Mouse (Mus musculus) forebrain, embryonic 11.5 days (tissue): ENCODE data around the gene Dynll1. TPM values are rescaled to one million over a fixed set of nuclear protein-coding genes. Genes with fewer than 3 reads are reported as not detected.

ENCODE experiments used
- ATAC-seq: fragments of 200-750 bp; cut with Nextera tagmentation; replicated peaks from 2 replicates; pipeline ENCODE4 v1.8.0; 2017; ENCODE audit warnings: moderate TSS enrichment; ENCODE audit not compliant: low FRiP score
- DNase-seq: peaks from one replicate; pipeline ENCODE4 v3.0.0-alpha.2; 2017; ENCODE audit warnings: low spot score
- H3K27ac ChIP-seq: fragments of 300-500 bp; sonication (generic); 2 replicates; pipeline ENCODE4 v1.5.1; 2014; ENCODE audit warnings: low read depth, low read length
- H3K27me3 ChIP-seq: fragments of 300-500 bp; sonication (generic); 2 replicates; pipeline ENCODE4 v1.6.1; 2014; ENCODE audit warnings: mild to moderate bottlenecking, low read length, mixed read lengths; ENCODE audit not compliant: control insufficient read depth, insufficient read depth
- H3K36me3 ChIP-seq: fragments of 300-500 bp; sonication (generic); 2 replicates; pipeline ENCODE4 v1.6.1; 2014; ENCODE audit warnings: mild to moderate bottlenecking, low read length, moderate library complexity, mixed read lengths; ENCODE audit not compliant: control insufficient read depth, insufficient read depth
- H3K4me1 ChIP-seq: fragments of 300-500 bp; sonication (generic); replicated peaks from 2 replicates; pipeline ENCODE4 v1.6.1; 2014; ENCODE audit warnings: low read length, mixed read lengths; ENCODE audit not compliant: control insufficient read depth, insufficient read depth
- H3K4me2 ChIP-seq: fragments of 300-500 bp; sonication (generic); 2 replicates; pipeline ENCODE4 v1.6.1; 2014; ENCODE audit warnings: low read depth, mild to moderate bottlenecking, low read length, moderate library complexity, mixed read lengths; ENCODE audit not compliant: severe bottlenecking
- H3K4me3 ChIP-seq: fragments of 300-500 bp; sonication (generic); 2 replicates; pipeline ENCODE4 v1.5.1; 2014; ENCODE audit warnings: low read depth, low read length
- H3K9ac ChIP-seq: fragments of 300-500 bp; sonication (generic); 2 replicates; pipeline ENCODE4 v1.6.1; 2014; ENCODE audit warnings: low read length
- H3K9me3 ChIP-seq: fragments of 300-500 bp; sonication (generic); 2 replicates; pipeline ENCODE4 v1.6.1; 2016; ENCODE audit warnings: low read length, mixed read lengths; ENCODE audit not compliant: control insufficient read depth
- WGBS: fragments of 180-500 bp; shearing (Covaris S2); extraction: QIAGEN DNeasy Blood & Tissue Kit; methylation state at CpG from one replicate; pipeline ENCODE4 v1.1.7; 2014; 5-methylcytosine and 5-hydroxymethylcytosine counted together
- polyA plus RNA-seq: library from polyadenylated mRNA; unstranded; fragments of >200 nt; fragmentation: Nextera tagmentation; extraction: Ambion mirVana; gene quantifications from 2 replicates; pipeline ENCODE4 v1.2.1, GENCODE M21; 2014

Gene Dynll1
- polyA plus RNA-seq, 1 experiment from 2014 or later = 1,518 TPM

- Histone ChIP-seq H3K4me1 (peaks cover 4% of the 10 kb centered on the region), H3K27ac (0 out of 2 replicates have a peak overlapping the region, but pooled peaks have one; percentile 4), H3K4me3 (no peak overlapping the region), H3K9ac (no peak overlapping the region), H3K4me2 (no peak overlapping the region), H3K36me3 (peaks cover 20% of the 10 kb centered on the region; the same call in 1 of the 2 replicates), H3K9me3 (no peaks in the 10 kb centered on the region), H3K27me3 (no peaks in the 10 kb centered on the region)
- DNase-seq (no peak), ATAC-seq (no peak)
- 85% methylated on average over 3 of the region's 3 CpGs for WGBS
Observed at GRCm38 (mm10) chr5:115333626-115334025, 32.8 kb upstream of the Dynll1 start.

DNA sequence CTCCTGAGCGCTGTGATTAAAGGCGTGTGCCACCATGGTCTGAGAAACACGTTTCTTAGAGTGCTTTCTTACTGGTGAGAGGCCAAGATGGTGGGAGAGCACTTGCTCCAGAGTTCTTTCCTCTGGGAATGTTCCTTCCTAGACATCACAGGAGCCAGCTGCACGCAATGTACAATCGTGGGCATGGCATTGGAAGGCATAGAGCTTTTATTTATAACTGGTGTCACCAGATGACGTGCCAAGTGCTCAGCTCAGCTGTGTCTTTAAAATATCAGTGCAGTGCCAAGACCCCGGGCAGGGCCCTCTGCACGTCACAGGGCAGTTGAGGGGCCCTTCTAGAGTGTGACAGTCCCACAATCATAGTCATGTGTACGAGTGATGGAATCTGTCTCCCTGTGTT, 30.2 kb upstream of the Dynll1 start:
- H3K36me3 ChIP-seq = peaks cover 20% of the 10 kb centered on the region; the same call in 1 of the 2 replicates
- no peaks in the 10 kb centered on the region for H3K27me3 ChIP-seq
- ATAC-seq (no peak), DNase-seq (no peak)
- H3K4me3 ChIP-seq = no peak overlapping the region
- H3K9ac ChIP-seq = no peak overlapping the region
- no peaks in the 10 kb centered on the region for H3K9me3 ChIP-seq
- 90% methylated on average over 9 of the region's 9 CpGs for WGBS
- no peak overlapping the region for H3K27ac ChIP-seq
- peaks cover 9% of the 10 kb centered on the region for H3K4me1 ChIP-seq
- H3K4me2 ChIP-seq = no peak overlapping the region

GRCm38 (mm10) chr5:115327610-115328548, 27.1 kb upstream of the Dynll1 start:
- Histone ChIP-seq H3K4me2 (peak overlapping the region; percentile 83), H3K4me3 (peak overlapping the region; percentile 98), H3K9me3 (no peaks in the 10 kb centered on the region), H3K36me3 (peaks cover 6% of the 10 kb centered on the region; the same call in 1 of the 2 replicates), H3K4me1 (peaks cover 9% of the 10 kb centered on the region), H3K27me3 (no peaks in the 10 kb centered on the region), H3K9ac (peak overlapping the region; percentile 94), H3K27ac (peak overlapping the region; percentile 78)
- DNase-seq (peak; percentile 62), ATAC-seq (peak; percentile 21; the same call in 1 of the 2 replicates)
- WGBS = under 1% methylated on average over 55 of the region's 55 CpGs

- H3K9me3 ChIP-seq = no peaks in the 10 kb centered on the region
- peaks cover 6% of the 10 kb centered on the region; the same call in 1 of the 2 replicates for H3K36me3 ChIP-seq
- peak within 1 kb of the TSS; percentile 98 for H3K4me3 ChIP-seq
- DNase-seq (peak; percentile 98), ATAC-seq (peak; percentile 94)
- under 1% methylated on average over 82 of the region's 97 CpGs for WGBS
- H3K4me2 ChIP-seq = peak within 1 kb of the TSS; percentile 83
- peaks cover 9% of the 10 kb centered on the region for H3K4me1 ChIP-seq
- H3K27me3 ChIP-seq = no peaks in the 10 kb centered on the region
- H3K9ac ChIP-seq = peak within 1 kb of the TSS; percentile 94
- H3K27ac ChIP-seq = peak within 1 kb of the TSS; percentile 78
Observed at GRCm38 (mm10) chr5:115326875-115327609, 26.2 kb upstream of the Dynll1 start, which contains the start of gene Srsf9. Srsf9 (plus strand) TSS chr5:115327177.

- WGBS = 30% methylated on average over 11 of the region's 11 CpGs
- ATAC-seq = peak; percentile 57; the same call in 1 of the 2 replicates
- no peaks in the 10 kb centered on the region for H3K27me3 ChIP-seq
- peak overlapping the region; percentile 94 for H3K9ac ChIP-seq
- H3K4me1 ChIP-seq = peaks cover 9% of the 10 kb centered on the region
- peaks cover 5% of the 10 kb centered on the region; the same call in 1 of the 2 replicates for H3K36me3 ChIP-seq
- H3K4me3 ChIP-seq = peak overlapping the region; percentile 98
- H3K27ac ChIP-seq = peak overlapping the region; percentile 78; the same call in 1 of the 2 replicates
- DNase-seq = no peak
- no peaks in the 10 kb centered on the region for H3K9me3 ChIP-seq
- H3K4me2 ChIP-seq = peak overlapping the region; percentile 83
Observed at GRCm38 (mm10) chr5:115326256-115326831, 25.5 kb upstream of the Dynll1 start.

DNA sequence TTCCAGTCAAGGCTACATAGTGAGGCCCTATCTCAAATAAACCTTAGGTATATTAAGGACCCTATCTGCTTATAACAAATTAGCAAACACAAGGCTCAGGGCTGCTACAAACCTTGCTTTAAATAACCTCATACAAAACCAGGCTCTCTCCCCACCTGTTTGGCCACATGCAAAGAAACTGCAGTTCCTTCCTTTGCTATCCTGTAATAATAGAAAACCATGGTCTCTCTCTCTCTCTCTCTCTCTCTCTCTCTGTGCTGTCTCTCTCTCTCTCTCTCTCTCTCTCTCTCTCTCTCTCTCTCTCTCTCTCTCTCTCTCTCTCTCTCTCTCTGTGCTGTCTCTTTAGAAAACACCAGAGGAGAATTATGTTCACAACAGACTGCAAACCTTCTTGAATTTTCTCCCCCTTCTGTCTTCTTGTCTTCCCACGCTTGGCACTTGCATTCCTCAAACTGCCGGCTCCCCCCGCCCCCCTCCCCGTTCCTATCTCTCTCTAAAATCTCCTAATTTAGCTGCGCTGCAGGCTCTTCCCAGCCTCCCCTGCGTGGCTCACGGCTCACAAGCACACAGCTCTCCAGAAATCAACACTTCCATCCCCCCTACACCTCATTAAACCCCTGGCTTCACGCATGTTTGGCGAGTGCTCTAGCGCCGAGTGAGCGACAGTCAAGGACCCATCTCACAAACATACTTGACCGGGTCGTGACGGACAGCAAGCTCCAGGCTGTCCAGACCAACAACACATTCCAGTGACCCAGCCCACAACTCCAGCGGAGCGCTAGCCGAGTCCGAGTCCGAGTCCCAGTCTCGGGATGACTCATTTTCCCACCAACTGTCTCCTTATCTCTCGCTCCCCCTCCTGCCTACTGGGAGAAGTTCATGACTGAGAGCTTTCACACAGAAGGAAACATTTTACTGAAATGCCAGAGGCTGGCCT, 18.5 kb upstream of the Dynll1 start:
- Histone ChIP-seq H3K9me3 (no peaks in the 10 kb centered on the region), H3K4me2 (peak overlapping the region; percentile 66), H3K27me3 (no peaks in the 10 kb centered on the region), H3K9ac (peak overlapping the region; percentile 47), H3K36me3 (no peaks in the 10 kb centered on the region), H3K4me3 (peak overlapping the region; percentile 25), H3K27ac (peak overlapping the region; percentile 25; the same call in 1 of the 2 replicates), H3K4me1 (peaks cover 21% of the 10 kb centered on the region)
- DNase-seq (peak; percentile 79), ATAC-seq (peak; percentile 36; the same call in 1 of the 2 replicates)
- under 1% methylated on average over 22 of the region's 22 CpGs for WGBS

DNA sequence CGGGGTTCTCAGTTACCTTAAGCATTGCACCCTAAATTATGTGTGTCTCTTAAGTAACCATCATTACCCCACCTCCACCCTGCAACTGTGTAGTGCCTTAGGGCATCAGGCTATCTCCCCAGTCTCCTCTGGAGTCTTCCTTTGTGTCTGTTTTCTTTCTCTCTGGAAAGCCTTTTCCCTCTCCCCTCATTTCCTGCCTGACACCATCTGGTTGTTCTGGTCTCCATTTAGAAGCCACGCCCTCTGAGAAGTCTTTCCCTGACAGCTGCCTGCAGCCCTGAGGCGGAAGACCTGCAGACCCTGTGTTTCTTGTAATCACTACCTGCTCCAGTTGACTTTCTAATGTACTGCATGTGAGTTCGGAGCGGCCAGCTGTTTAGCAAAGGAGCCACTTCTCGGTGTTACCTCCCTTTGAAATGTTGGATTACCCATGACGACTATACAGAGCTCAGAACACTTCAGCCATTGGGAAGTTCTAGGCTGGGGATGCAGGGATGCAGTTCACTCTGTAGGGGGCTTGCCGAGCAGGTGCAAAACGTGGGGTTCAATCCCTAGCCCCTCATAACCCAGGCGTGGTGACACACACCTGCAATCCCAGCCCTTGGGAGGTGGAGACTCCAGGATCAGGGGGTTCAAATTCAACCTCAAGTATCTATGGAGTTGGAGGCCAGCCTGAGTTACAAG, 17.0 kb upstream of the Dynll1 start:
- H3K9me3 ChIP-seq = no peaks in the 10 kb centered on the region
- WGBS = 7% methylated on average over 10 of the region's 10 CpGs
- no peaks in the 10 kb centered on the region for H3K27me3 ChIP-seq
- H3K36me3 ChIP-seq = no peaks in the 10 kb centered on the region
- no peak overlapping the region for H3K4me3 ChIP-seq
- H3K4me1 ChIP-seq = peaks cover 21% of the 10 kb centered on the region
- H3K27ac ChIP-seq = peak overlapping the region; percentile 20
- ATAC-seq (peak; percentile 60; the same call in 1 of the 2 replicates), DNase-seq (peak; percentile 69)
- H3K9ac ChIP-seq = no peak overlapping the region
- peak overlapping the region; percentile 13; the same call in 1 of the 2 replicates for H3K4me2 ChIP-seq
